Mouse (Mus musculus) thymus, postnatal 4 days (tissue): ENCODE data around the gene Cd274.
"Not testable (repeated sequence)": the region's sequence is repeated elsewhere in the genome, so short reads cannot be mapped to it uniquely, and the experiment has no call there.

Experiments used
- DNase-seq: peaks from one replicate; pipeline ENCODE4 v3.0.0; 2021

Gene Cd274

GRCm38 (mm10) chr19:29396353-29396752, 29.1 kb downstream of the Cd274 start:
- DNase-seq: no peak

- DNase-seq: no peak
Measured at GRCm38 (mm10) chr19:29399786-29400185, 32.5 kb downstream of the Cd274 start.

GRCm38 (mm10) chr19:29400466-29400865, 33.2 kb downstream of the Cd274 start:
- no peak for DNase-seq

GRCm38 (mm10) chr19:29402621-29403020, 35.4 kb downstream of the Cd274 start:
- no peak for DNase-seq

- DNase-seq: no peak
Measured at GRCm38 (mm10) chr19:29403251-29403650, 36.0 kb downstream of the Cd274 start.

GRCm38 (mm10) chr19:29405388-29405787, 38.1 kb downstream of the Cd274 start:
- DNase-seq: no peak

GRCm38 (mm10) chr19:29406042-29407017, 39.1 kb downstream of the Cd274 start:
- DNase-seq: no peak

- no peak for DNase-seq
Measured at GRCm38 (mm10) chr19:29410619-29411018, 43.4 kb downstream of the Cd274 start, which contains the start of gene Pdcd1lg2. TSS of gene Pdcd1lg2 (plus strand) at chr19:29410919.

GRCm38 (mm10) chr19:29412476-29413420, 45.5 kb downstream of the Cd274 start:
- no peak for DNase-seq

GRCm38 (mm10) chr19:29414513-29414912, 47.3 kb downstream of the Cd274 start:
- DNase-seq: no peak

- not testable (repeated sequence) for DNase-seq
Measured at GRCm38 (mm10) chr19:29414917-29415316, 47.7 kb downstream of the Cd274 start.

- no peak for DNase-seq
Measured at GRCm38 (mm10) chr19:29416393-29416902, 49.2 kb downstream of the Cd274 start.

- peak; percentile 1 for DNase-seq
Measured at GRCm38 (mm10) chr19:29417188-29417587, 49.9 kb downstream of the Cd274 start.

- DNase-seq: no peak
Measured at GRCm38 (mm10) chr19:29417894-29418293, 50.6 kb downstream of the Cd274 start.

GRCm38 (mm10) chr19:29418661-29419115, 51.4 kb downstream of the Cd274 start:
- peak; percentile 53 for DNase-seq

GRCm38 (mm10) chr19:29419506-29419905, 52.3 kb downstream of the Cd274 start:
- DNase-seq: no peak

GRCm38 (mm10) chr19:29419946-29420345, 52.7 kb downstream of the Cd274 start:
- no peak for DNase-seq

GRCm38 (mm10) chr19:29420397-29420796, 53.1 kb downstream of the Cd274 start:
- no peak for DNase-seq

GRCm38 (mm10) chr19:29422013-29422645, 54.9 kb downstream of the Cd274 start:
- no peak for DNase-seq

- no peak for DNase-seq
Measured at GRCm38 (mm10) chr19:29422796-29423195, 55.5 kb downstream of the Cd274 start.

GRCm38 (mm10) chr19:29430516-29430915, 63.3 kb downstream of the Cd274 start:
- DNase-seq: no peak

- DNase-seq: no peak
Measured at GRCm38 (mm10) chr19:29430953-29431352, 63.7 kb downstream of the Cd274 start.
